In the genomic region with DNA sequence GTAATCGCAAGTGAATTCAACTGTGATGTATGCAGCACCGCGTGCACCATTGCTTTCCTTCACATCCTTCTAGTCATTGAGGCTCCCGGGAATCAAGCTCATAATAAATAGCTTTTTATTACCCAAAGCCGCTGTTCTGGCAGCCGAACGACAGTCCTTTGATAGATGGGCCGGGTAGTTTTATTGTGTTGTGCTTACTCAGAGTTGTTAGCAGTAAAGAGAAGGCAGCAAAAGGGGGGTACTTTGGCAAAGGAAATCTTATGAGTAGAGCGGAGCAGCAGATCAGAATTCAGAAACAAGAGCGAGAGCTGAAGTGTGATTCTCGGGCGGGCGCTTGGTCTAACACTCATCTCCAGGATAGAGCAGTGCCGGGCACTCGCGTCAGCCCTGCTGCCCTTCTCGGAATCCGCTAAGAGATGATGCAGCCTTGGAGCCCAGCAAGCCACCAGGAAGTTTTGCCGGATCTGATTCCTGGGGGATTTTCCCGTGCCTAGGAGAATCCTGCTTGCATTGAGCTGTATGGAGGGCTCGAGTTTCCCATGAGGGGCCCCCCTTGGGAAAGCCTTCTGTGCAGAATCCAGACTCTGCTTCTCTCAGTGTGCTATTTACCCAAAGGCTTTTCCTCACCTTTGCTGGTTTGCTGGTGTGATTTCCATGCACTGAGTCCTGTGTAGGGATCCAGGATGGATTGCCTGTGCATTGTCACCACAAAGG, we compare ENCODE assay signal across 8 mouse cellular contexts.
DNase-seq lines count a peak whose midpoint lies in the region; ATAC-seq and TF ChIP-seq lines count a peak whose summit lies in the region.

No protein-coding gene starts in this region.

- H3K9ac ChIP-seq in embryonic facial prominence, embryonic 12.5 days = peak overlapping the region; percentile 48
- H3K9ac ChIP-seq in hindbrain, postnatal 0 days (replicated peaks; ENCODE audit: low read length) = peak overlapping the region; percentile 58
- H3K9ac ChIP-seq in limb, embryonic 14.5 days (ENCODE audit: low read depth, low read length, severe bottlenecking) = peak overlapping the region; percentile 50

- no peak overlapping the region for H3K27ac ChIP-seq in embryonic facial prominence, embryonic 12.5 days
- H3K27ac ChIP-seq in hindbrain, postnatal 0 days = peak overlapping the region; percentile 59
- H3K27ac ChIP-seq in limb, embryonic 14.5 days (replicated peaks; ENCODE audit: low read depth, low read length) = 0 out of 2 replicates have a peak overlapping the region, but pooled peaks have one; percentile 26

- peak overlapping the region; percentile 38 for H3K4me3 ChIP-seq in embryonic facial prominence, embryonic 12.5 days
- H3K4me3 ChIP-seq in hindbrain, postnatal 0 days (ENCODE audit: low read length) = peak overlapping the region; percentile 46
- peak overlapping the region; percentile 36 for H3K4me3 ChIP-seq in limb, embryonic 14.5 days (replicated peaks; ENCODE audit: low read length)

- peak; percentile 18 for DNase-seq in urinary bladder, adult 2 months (ENCODE audit: low spot score)
- no peak for DNase-seq in urinary bladder, postnatal 10 days (ENCODE audit: low spot score)
- DNase-seq in hindbrain, postnatal 0 days (ENCODE audit: low spot score) = peak; percentile 70
- peak; percentile 48 for DNase-seq in limb, embryonic 14.5 days (ENCODE audit: low spot score)
- peak; percentile 64 for DNase-seq in retina, embryonic 14.5 days (ENCODE audit: low spot score)
- no peak for DNase-seq in MN1 (ENCODE audit: low spot score)

- TF ChIP-seq CTCF in hindbrain, postnatal 0 days (IDR thresholded peaks at IDR 0.05; ENCODE audit: low read depth) = no peak

- peak overlapping the region; percentile 87 for H3K4me2 ChIP-seq in embryonic facial prominence, embryonic 12.5 days (replicated peaks)
- H3K4me2 ChIP-seq in hindbrain, postnatal 0 days (ENCODE audit: low read depth, low read length) = peak overlapping the region; percentile 65
- peak overlapping the region; percentile 76 for H3K4me2 ChIP-seq in limb, embryonic 14.5 days (replicated peaks; ENCODE audit: low read depth, low read length, severe bottlenecking)

- no peaks in the 10 kb centered on the region for H3K4me1 ChIP-seq in embryonic facial prominence, embryonic 12.5 days
- H3K4me1 ChIP-seq in hindbrain, postnatal 0 days (ENCODE audit: insufficient read depth, low read length) = no peaks in the 10 kb centered on the region; the same call in none of the 2 replicates
- H3K4me1 ChIP-seq in limb, embryonic 14.5 days (ENCODE audit: control insufficient read depth, insufficient read depth, low read length) = peaks cover 4% of the 10 kb centered on the region; the same call in 1 of the 2 replicates

- no peaks in the 10 kb centered on the region for H3K36me3 ChIP-seq in embryonic facial prominence, embryonic 12.5 days
- no peaks in the 10 kb centered on the region for H3K36me3 ChIP-seq in hindbrain, postnatal 0 days (ENCODE audit: insufficient read depth, low read length)
- no peaks in the 10 kb centered on the region for H3K36me3 ChIP-seq in limb, embryonic 14.5 days (ENCODE audit: control insufficient read depth, insufficient read depth, low read length)

- TF ChIP-seq POLR2A in limb, embryonic 14.5 days (IDR thresholded peaks at IDR 0.05; ENCODE audit: borderline replicate concordance, extremely low read depth, insufficient read depth, insufficient read length) = no peak

- 0% methylated on average over 21 of the region's 21 CpGs for WGBS in embryonic facial prominence, embryonic 12.5 days
- under 1% methylated on average over 21 of the region's 21 CpGs for WGBS in hindbrain, postnatal 0 days
- under 1% methylated on average over 19 of the region's 21 CpGs for WGBS in limb, embryonic 14.5 days

- peak; percentile 79; the same call in 1 of the 2 replicates for ATAC-seq in embryonic facial prominence, embryonic 12.5 days (ENCODE audit: insufficient number of reproducible peaks, insufficient read depth, low FRiP score, low TSS enrichment)
- peak; percentile 83 for ATAC-seq in hindbrain, postnatal 0 days
- ATAC-seq in limb, embryonic 14.5 days (ENCODE audit: low FRiP score, low read depth) = peak; percentile 69
- ATAC-seq in megakaryocyte-erythroid progenitor cell, adult 5-6 weeks (replicated peaks; ENCODE audit: low FRiP score, low TSS enrichment, poor library complexity, severe bottlenecking) = no peak

- H3K9me3 ChIP-seq in embryonic facial prominence, embryonic 12.5 days = no peaks in the 10 kb centered on the region
- H3K9me3 ChIP-seq in hindbrain, postnatal 0 days (ENCODE audit: low read length) = no peaks in the 10 kb centered on the region
- no peaks in the 10 kb centered on the region for H3K9me3 ChIP-seq in limb, embryonic 14.5 days (ENCODE audit: control insufficient read depth, low read length)

- no peaks in the 10 kb centered on the region for H3K27me3 ChIP-seq in embryonic facial prominence, embryonic 12.5 days
- H3K27me3 ChIP-seq in hindbrain, postnatal 0 days (ENCODE audit: insufficient read depth, low read length) = no peaks in the 10 kb centered on the region
- no peaks in the 10 kb centered on the region for H3K27me3 ChIP-seq in limb, embryonic 14.5 days (ENCODE audit: control insufficient read depth, insufficient read depth, low read length)

Comparison
In these comparisons a context has a peak if more than half of its experiments do, and no peak if none do; other contexts are left out.
1. DNase-seq: peak in urinary bladder, adult 2 months (single experiment), hindbrain, postnatal 0 days (single experiment), limb, embryonic 14.5 days (single experiment) and retina, embryonic 14.5 days (single experiment); none in urinary bladder, postnatal 10 days (single experiment) and MN1 (single experiment).
2. Peak in every context shown above with its lines, with median percentiles within 50 percentile points of each other: H3K4me2 ChIP-seq, H3K4me3 ChIP-seq and H3K9ac ChIP-seq.